In genomic region chr6:50549791-50550190, GRCm38 (mm10) we compare ENCODE assay signal across 12 mouse cellular contexts. TPM values are rescaled to one million over a fixed set of nuclear protein-coding genes. Genes with fewer than 3 reads are reported as not detected.
A peak's percentile ranks its signal among the peaks of the same experiment; 100 is the strongest.
DNase-seq lines count a peak whose midpoint lies in the region; ATAC-seq lines count a peak whose summit lies in the region.
"Had no signal": no experiment of that assay in that cellular context is flagged by ENCODE, and none has a peak within 500 bp of the region (broad histone marks: within the 10 kb centered on the region; RNA-seq: fewer than 3 reads in every experiment).

No protein-coding gene starts in this region.

- ATAC-seq in megakaryocyte progenitor cell, adult 5-6 weeks (replicated peaks; ENCODE audit: poor library complexity): no peak
- ATAC-seq: forebrain, embryonic 16.5 days had no signal

- peak; percentile 43 to 68 for DNase-seq in cerebellum, postnatal 14 days
- DNase-seq in cerebellum, adult 9-10 months: no peak
- peak; percentile 22 to 56 for DNase-seq in layer of hippocampus, adult 18-20 months (ENCODE audit: low spot score in 2 of 2)
- DNase-seq in layer of hippocampus, adult 9-10 months (ENCODE audit: low spot score): no peak
- DNase-seq in layer of hippocampus, adult 9-11 months: peak; percentile 48
- no peak for DNase-seq in ovary, adult 18-20 months (ENCODE audit: low spot score)
- DNase-seq: adrenal gland, postnatal 10 days; cerebellum, adult 18-20 months; gastrocnemius, postnatal 14 days; heart, postnatal 36 days had no signal

RNA-seq across cellular contexts. Expression of gene Cycs, which starts 16.5 kb away (rescaled TPM):
- 10 to 100 TPM; 40.9 to 42.0 TPM for total RNA-seq in layer of hippocampus, adult 18-20 months (2021)
- 111 and 140 TPM in 2 replicates for total RNA-seq in megakaryocyte progenitor cell, adult 5-6 weeks (2015)
- total RNA-seq in megakaryocyte progenitor cell, adult 5-6 weeks (2017): 135 and 142 TPM in 2 replicates

RNA-seq across cellular contexts. Expression of gene 4921507P07Rik, which starts 46.6 kb away (rescaled TPM):
- total RNA-seq in layer of hippocampus, adult 18-20 months (2021): under 1 TPM; 0.25 to 0.48 TPM
- 4.7 and 5.5 TPM in 2 replicates for total RNA-seq in megakaryocyte progenitor cell, adult 5-6 weeks (2015)
- 0.87 and 1.4 TPM in 2 replicates for total RNA-seq in megakaryocyte progenitor cell, adult 5-6 weeks (2017)

Comparison
In these comparisons a context has a peak if more than half of its experiments do, and no peak if none do; other contexts are left out.
1. DNase-seq: peak in cerebellum, postnatal 14 days (2 of 2), layer of hippocampus, adult 18-20 months (2 of 2) and layer of hippocampus, adult 9-11 months (single experiment); none in cerebellum, adult 9-10 months (single experiment), layer of hippocampus, adult 9-10 months (single experiment) and ovary, adult 18-20 months (single experiment).